12 mouse cellular contexts compared by ENCODE assay signal in the genomic region with DNA sequence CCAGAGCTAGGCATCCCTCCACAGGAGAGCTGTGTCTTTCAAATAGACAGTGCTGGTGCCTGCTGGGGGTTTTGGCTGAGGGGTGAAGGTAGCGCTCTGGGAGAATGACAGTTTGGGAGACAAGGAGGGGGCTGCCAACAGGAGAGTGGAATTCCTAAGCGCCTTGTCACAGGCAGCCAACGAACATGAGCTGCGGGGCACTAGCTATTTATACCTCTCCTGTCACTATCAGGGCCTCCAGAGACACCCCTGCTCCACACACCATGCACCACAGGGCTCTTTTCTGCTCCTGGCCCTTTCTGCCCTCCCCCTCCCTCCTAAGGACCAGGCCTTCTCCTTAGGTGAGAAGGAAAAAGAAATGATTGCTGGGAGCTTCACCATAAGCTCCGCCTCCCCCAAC. TPM values are rescaled to one million over a fixed set of nuclear protein-coding genes. Genes with fewer than 3 reads are reported as not detected.
DNase-seq lines count a peak whose midpoint lies in the region; TF ChIP-seq lines count a peak whose summit lies in the region.
"Had no signal": no experiment of that assay in that cellular context is flagged by ENCODE, and none has a peak within 500 bp of the region (broad histone marks: within the 10 kb centered on the region; RNA-seq: fewer than 3 reads in every experiment).

No protein-coding gene starts in this region.

- DNase-seq in 3T3-L1 (ENCODE audit: low read depth, low spot score): peak; percentile 81
- peak; percentile 74 for DNase-seq in Muller cell, postnatal 12 days (ENCODE audit: inconsistent ontology term)
- DNase-seq in gastrocnemius, postnatal 36 days: peak; percentile 38 to 42
- peak; percentile 79 to 84 for DNase-seq in heart, postnatal 10 days
- no peak for DNase-seq in left cerebral cortex, postnatal 25 days (ENCODE audit: low spot score in 2 of 2)
- DNase-seq in layer of hippocampus, adult 2 months (ENCODE audit: low spot score in 2 of 2): no peak
- DNase-seq in adrenal gland, adult 18-20 months (ENCODE audit: low spot score in 2 of 2): no peak
- DNase-seq: adrenal gland, adult 2 months; cerebellum, adult 11 months; kidney, postnatal 14 days had no signal

- H3K4me3 ChIP-seq in layer of hippocampus, adult 2 months: no peak overlapping the region

- no peak overlapping the region for H3K27ac ChIP-seq in layer of hippocampus, adult 2 months
- H3K27ac ChIP-seq: liver, embryonic 14.5 days; macrophage had no signal

- intact Hi-C loops in gastrocnemius, postnatal 36 days (cut with DNase I): no loop called here
- intact Hi-C loops in heart, postnatal 10 days (cut with DNase I): loop anchor here (5.0 kb wide), 1 partner anchor 74 kb away; no protein-coding TSS in a partner anchor
- intact Hi-C loops in left cerebral cortex, postnatal 25 days (cut with DNase I): no loop called here

- no peak for TF ChIP-seq CTCF in layer of hippocampus, adult 2 months (conservative IDR thresholded peaks at IDR 0.05)

RNA-seq across cellular contexts. Expression of gene Flnc, which starts 1.6 kb away (rescaled TPM):
- total RNA-seq in gastrocnemius, postnatal 36 days (2021): 100 to 1,000 TPM; 403 to 438 TPM
- 100 to 1,000 TPM; 214 to 246 TPM for total RNA-seq in heart, postnatal 10 days (2021)
- 1 to 10 TPM; 1.5 to 1.6 TPM for total RNA-seq in left cerebral cortex, postnatal 25 days (2021)
- 1 to 10 TPM; 1.2 to 1.4 TPM for total RNA-seq in layer of hippocampus, adult 2 months (2021)
- 1 to 10 TPM; 2.6 to 4.6 TPM for total RNA-seq in adrenal gland, adult 18-20 months (2021)

RNA-seq across cellular contexts. Expression of gene Ccdc136, which starts 35.4 kb away (rescaled TPM):
- 10 to 100 TPM; 10.1 to 12.9 TPM for total RNA-seq in gastrocnemius, postnatal 36 days (2021)
- 1 to 10 TPM; 6.1 to 7.9 TPM for total RNA-seq in heart, postnatal 10 days (2021)
- 10 to 100 TPM; 84.7 to 92.0 TPM for total RNA-seq in left cerebral cortex, postnatal 25 days (2021)
- 10 to 100 TPM; 66.9 to 74.2 TPM for total RNA-seq in layer of hippocampus, adult 2 months (2021)
- 1 to 10 TPM; 4.7 to 5.5 TPM for total RNA-seq in adrenal gland, adult 18-20 months (2021)

RNA-seq across cellular contexts. Expression of gene Atp6v1f, which starts 36.0 kb away (rescaled TPM):
- 100 to 1,000 TPM in 1 of 2 experiments, 10 to 100 TPM in 1; 94.2 to 103 TPM for total RNA-seq in gastrocnemius, postnatal 36 days (2021)
- 100 to 1,000 TPM; 118 to 124 TPM for total RNA-seq in heart, postnatal 10 days (2021)
- 100 to 1,000 TPM; 250 to 257 TPM for total RNA-seq in left cerebral cortex, postnatal 25 days (2021)
- total RNA-seq in layer of hippocampus, adult 2 months (2021): 100 to 1,000 TPM; 245 to 247 TPM
- 100 to 1,000 TPM; 231 to 238 TPM for total RNA-seq in adrenal gland, adult 18-20 months (2021)

RNA-seq across cellular contexts. Expression of gene Atp6v1fnb, which starts 39.8 kb away (rescaled TPM):
- total RNA-seq in gastrocnemius, postnatal 36 days (2021): not detected
- total RNA-seq in heart, postnatal 10 days (2021): not detected
- under 1 TPM in 1 of 2 experiments, not detected in 1; 0.53 TPM for total RNA-seq in left cerebral cortex, postnatal 25 days (2021)
- under 1 TPM in 1 of 2 experiments, not detected in 1; 0.59 TPM for total RNA-seq in layer of hippocampus, adult 2 months (2021)
- total RNA-seq in adrenal gland, adult 18-20 months (2021): under 1 TPM in 1 of 2 experiments, not detected in 1; 0.93 TPM

RNA-seq across cellular contexts. Expression of gene Opn1sw, which starts 43.2 kb away (rescaled TPM):
- total RNA-seq in gastrocnemius, postnatal 36 days (2021): under 1 TPM in 1 of 2 experiments, not detected in 1; 0.35 TPM
- not detected for total RNA-seq in heart, postnatal 10 days (2021)
- under 1 TPM in 1 of 2 experiments, not detected in 1; 0.32 TPM for total RNA-seq in left cerebral cortex, postnatal 25 days (2021)
- total RNA-seq in layer of hippocampus, adult 2 months (2021): not detected
- total RNA-seq in adrenal gland, adult 18-20 months (2021): not detected
- total RNA-seq: adrenal gland, adult 2 months had no signal

Comparison
In these comparisons a context has a peak if more than half of its experiments do, and no peak if none do; other contexts are left out.
1. DNase-seq: peak in 3T3-L1 (single experiment), Muller cell, postnatal 12 days (single experiment), gastrocnemius, postnatal 36 days (2 of 2) and heart, postnatal 10 days (2 of 2); none in left cerebral cortex, postnatal 25 days (0 of 2), layer of hippocampus, adult 2 months (0 of 2) and adrenal gland, adult 18-20 months (0 of 2).
2. RNA of gene Flnc, which starts 1.6 kb away (total RNA-seq): 403 to 438 TPM in gastrocnemius, postnatal 36 days and 214 to 246 TPM in heart, postnatal 10 days; 2.6 to 4.6 TPM in adrenal gland, adult 18-20 months, 1.5 to 1.6 TPM in left cerebral cortex, postnatal 25 days and 1.2 to 1.4 TPM in layer of hippocampus, adult 2 months; every median in the first group is over 10 times any median in the second.
3. RNA of gene Ccdc136, which starts 35.4 kb away (total RNA-seq): 84.7 to 92.0 TPM in left cerebral cortex, postnatal 25 days and 66.9 to 74.2 TPM in layer of hippocampus, adult 2 months; 10.1 to 12.9 TPM in gastrocnemius, postnatal 36 days, 6.1 to 7.9 TPM in heart, postnatal 10 days and 4.7 to 5.5 TPM in adrenal gland, adult 18-20 months; every median in the first group is over 4 times any median in the second.